Mouse (Mus musculus) heart, embryonic 14.5 days (tissue): ENCODE measurements around the gene Trmt10c. TPM values are rescaled to one million over a fixed set of nuclear protein-coding genes. Genes with fewer than 3 reads are reported as not detected.

Experiments
- microRNA-seq: library from miRNA; unstranded; fragments of <30 nt; microRNA quantifications from one replicate; pipeline ENCODE4, GENCODE M21; 2016
- polyA plus RNA-seq: library from polyadenylated mRNA; unstranded; fragments of >200 nt; fragmentation: Nextera tagmentation; extraction: Ambion mirVana; gene quantifications from 2 replicates; pipeline ENCODE4 v1.2.1, GENCODE M21; 2014

The Trmt10c gene
- polyA plus RNA-seq, 1 experiment from 2014 or later: 21.1 TPM

Small RNA genes lying within 50 kb of the gene (microRNA-seq; reads per million reads assigned to microRNA genes)
- not detected for gene Gm24047

Other genes starting within 250 kb of the Trmt10c start
- 2.7 and 3.1 TPM in 2 replicates for gene Nfkbiz, start 198.9 kb downstream of the Trmt10c start, polyA plus RNA-seq
- 0.50 and 0.72 TPM in 2 replicates for gene Nxpe3, start 142.5 kb downstream of the Trmt10c start, polyA plus RNA-seq
- gene Cep97, start 103.0 kb downstream of the Trmt10c start, polyA plus RNA-seq: 10.0 and 11.8 TPM in 2 replicates
- 593 and 639 TPM in 2 replicates for gene Rpl24, start 71.5 kb downstream of the Trmt10c start, polyA plus RNA-seq
- 12.6 and 13.8 TPM in 2 replicates for gene Zbtb11, start 63.9 kb downstream of the Trmt10c start, polyA plus RNA-seq
- 149 and 151 TPM in 2 replicates for gene Pcnp, start 8.1 kb downstream of the Trmt10c start, polyA plus RNA-seq
- 22.2 and 23.8 TPM in 2 replicates for gene Senp7, start 10.5 kb upstream of the Trmt10c start, polyA plus RNA-seq
- 0.08 and 0.19 TPM in 2 replicates for gene Impg2, start 166.5 kb upstream of the Trmt10c start, polyA plus RNA-seq